Mouse (Mus musculus): Measurements from ENCODE around the gene Pkd1. TPM values are rescaled to one million over a fixed set of nuclear protein-coding genes. Genes with fewer than 3 reads are reported as not detected.

Pkd1 gene
- polyA plus RNA-seq, 1 experiment, result 31.6 TPM

GRCm38 (mm10) chr17:24638840-24639239, 89.2 kb downstream of the Pkd1 start:
- no peak overlapping the region for H3K27ac ChIP-seq (ENCODE audit: control insufficient read depth, insufficient read depth, low read depth, low read length)
- no peaks in the 10 kb centered on the region for H3K36me3 ChIP-seq (ENCODE audit: control insufficient read depth, insufficient read depth, low read length)
- TF ChIP-seq POLR2A (IDR thresholded peaks at IDR 0.05; ENCODE audit: control insufficient read depth, low read depth, low read length) (no peak), CTCF (IDR thresholded peaks at IDR 0.05; ENCODE audit: control insufficient read depth, insufficient read depth, insufficient replicate concordance, low read depth, low read length) (no peak)
- peaks cover 7% of the 10 kb centered on the region for H3K4me1 ChIP-seq (ENCODE audit: control insufficient read depth, insufficient read depth, low read length)
- H3K4me3 ChIP-seq (ENCODE audit: control insufficient read depth, low read depth, low read length), result no peak overlapping the region
- H3K27me3 ChIP-seq (ENCODE audit: control insufficient read depth, insufficient read depth, low read length), result no peaks in the 10 kb centered on the region

GRCm38 (mm10) chr17:24639571-24639988, 89.9 kb downstream of the Pkd1 start:
- TF ChIP-seq POLR2A (IDR thresholded peaks at IDR 0.05; ENCODE audit: control insufficient read depth, low read depth, low read length) (no peak), CTCF (IDR thresholded peaks at IDR 0.05; ENCODE audit: control insufficient read depth, insufficient read depth, insufficient replicate concordance, low read depth, low read length) (no peak)
- Histone ChIP-seq H3K36me3 (ENCODE audit: control insufficient read depth, insufficient read depth, low read length) (no peaks in the 10 kb centered on the region), H3K27me3 (ENCODE audit: control insufficient read depth, insufficient read depth, low read length) (no peaks in the 10 kb centered on the region), H3K27ac (ENCODE audit: control insufficient read depth, insufficient read depth, low read depth, low read length) (no peak overlapping the region), H3K4me1 (ENCODE audit: control insufficient read depth, insufficient read depth, low read length) (peaks cover 9% of the 10 kb centered on the region), H3K4me3 (ENCODE audit: control insufficient read depth, low read depth, low read length) (no peak overlapping the region)

GRCm38 (mm10) chr17:24640119-24640518, 90.5 kb downstream of the Pkd1 start:
- Histone ChIP-seq H3K4me3 (ENCODE audit: control insufficient read depth, low read depth, low read length) (no peak overlapping the region), H3K27me3 (ENCODE audit: control insufficient read depth, insufficient read depth, low read length) (no peaks in the 10 kb centered on the region), H3K4me1 (ENCODE audit: control insufficient read depth, insufficient read depth, low read length) (peaks cover 10% of the 10 kb centered on the region), H3K27ac (ENCODE audit: control insufficient read depth, insufficient read depth, low read depth, low read length) (no peak overlapping the region), H3K36me3 (ENCODE audit: control insufficient read depth, insufficient read depth, low read length) (no peaks in the 10 kb centered on the region)
- TF ChIP-seq POLR2A (IDR thresholded peaks at IDR 0.05; ENCODE audit: control insufficient read depth, low read depth, low read length), result no peak
- TF ChIP-seq CTCF (IDR thresholded peaks at IDR 0.05; ENCODE audit: control insufficient read depth, insufficient read depth, insufficient replicate concordance, low read depth, low read length), result no peak

DNA sequence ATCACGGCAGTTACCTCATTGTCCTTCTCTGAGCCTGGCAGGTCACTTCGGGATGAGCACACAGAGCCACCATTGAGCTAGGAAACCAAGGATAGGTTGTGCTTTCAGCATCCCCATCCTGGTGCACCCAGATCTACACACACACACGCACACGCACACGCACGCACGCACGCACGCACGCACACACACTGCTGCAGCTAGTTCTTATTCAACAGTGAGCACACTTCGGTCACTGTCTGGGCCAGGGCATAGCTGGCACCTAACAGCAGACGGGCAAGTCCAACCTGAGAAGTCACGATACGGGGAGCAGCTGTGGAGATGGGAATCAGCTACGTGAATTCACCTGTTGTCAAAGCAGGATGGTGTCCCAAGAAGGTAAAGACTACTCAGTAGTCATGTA, 90.9 kb downstream of the Pkd1 start:
- Histone ChIP-seq H3K27me3 (ENCODE audit: control insufficient read depth, insufficient read depth, low read length) (no peaks in the 10 kb centered on the region), H3K36me3 (ENCODE audit: control insufficient read depth, insufficient read depth, low read length) (no peaks in the 10 kb centered on the region), H3K4me3 (ENCODE audit: control insufficient read depth, low read depth, low read length) (no peak overlapping the region), H3K27ac (ENCODE audit: control insufficient read depth, insufficient read depth, low read depth, low read length) (no peak overlapping the region), H3K4me1 (ENCODE audit: control insufficient read depth, insufficient read depth, low read length) (peaks cover 15% of the 10 kb centered on the region)
- no peak for TF ChIP-seq POLR2A (IDR thresholded peaks at IDR 0.05; ENCODE audit: control insufficient read depth, low read depth, low read length)
- no peak for TF ChIP-seq CTCF (IDR thresholded peaks at IDR 0.05; ENCODE audit: control insufficient read depth, insufficient read depth, insufficient replicate concordance, low read depth, low read length)

- H3K4me1 ChIP-seq (ENCODE audit: control insufficient read depth, insufficient read depth, low read length), result peaks cover 15% of the 10 kb centered on the region
- no peaks in the 10 kb centered on the region for H3K36me3 ChIP-seq (ENCODE audit: control insufficient read depth, insufficient read depth, low read length)
- TF ChIP-seq CTCF (IDR thresholded peaks at IDR 0.05; ENCODE audit: control insufficient read depth, insufficient read depth, insufficient replicate concordance, low read depth, low read length) (no peak), POLR2A (IDR thresholded peaks at IDR 0.05; ENCODE audit: control insufficient read depth, low read depth, low read length) (no peak)
- no peak overlapping the region for H3K4me3 ChIP-seq (ENCODE audit: control insufficient read depth, low read depth, low read length)
- no peak overlapping the region for H3K27ac ChIP-seq (ENCODE audit: control insufficient read depth, insufficient read depth, low read depth, low read length)
- H3K27me3 ChIP-seq (ENCODE audit: control insufficient read depth, insufficient read depth, low read length), result no peaks in the 10 kb centered on the region
Measured at GRCm38 (mm10) chr17:24641944-24642343, 92.3 kb downstream of the Pkd1 start.

DNA sequence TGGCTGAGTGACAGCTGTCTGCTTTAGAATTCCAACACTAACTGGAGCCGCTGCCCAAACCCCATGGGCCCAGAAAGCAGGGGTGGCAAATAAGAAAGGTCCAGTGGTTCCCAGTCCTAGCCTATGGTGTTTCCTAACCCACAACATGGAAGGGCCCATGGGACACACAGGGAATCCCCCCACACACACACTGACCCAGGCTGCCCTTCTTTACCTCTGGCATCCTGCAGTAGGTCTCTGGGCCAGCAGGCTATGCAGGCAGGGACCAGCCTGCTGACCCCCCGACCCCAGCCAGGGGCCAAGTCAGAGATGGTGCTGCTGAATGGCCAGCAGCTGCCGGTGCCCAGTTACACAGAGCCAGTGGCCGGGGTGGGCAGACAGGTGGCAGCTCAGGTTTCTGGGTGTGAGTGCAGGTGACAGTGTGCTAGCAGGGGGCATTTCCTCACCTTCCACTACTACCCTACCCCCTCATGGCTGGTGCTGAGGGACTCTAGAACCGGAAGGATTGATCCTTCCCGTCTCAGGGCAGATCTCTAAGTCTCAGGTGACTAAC, 93.2 kb downstream of the Pkd1 start:
- peaks cover 15% of the 10 kb centered on the region for H3K4me1 ChIP-seq (ENCODE audit: control insufficient read depth, insufficient read depth, low read length)
- TF ChIP-seq POLR2A (IDR thresholded peaks at IDR 0.05; ENCODE audit: control insufficient read depth, low read depth, low read length) (no peak), CTCF (IDR thresholded peaks at IDR 0.05; ENCODE audit: control insufficient read depth, insufficient read depth, insufficient replicate concordance, low read depth, low read length) (no peak)
- H3K4me3 ChIP-seq (ENCODE audit: control insufficient read depth, low read depth, low read length), result no peak overlapping the region
- no peaks in the 10 kb centered on the region for H3K36me3 ChIP-seq (ENCODE audit: control insufficient read depth, insufficient read depth, low read length)
- no peak overlapping the region for H3K27ac ChIP-seq (ENCODE audit: control insufficient read depth, insufficient read depth, low read depth, low read length)
- H3K27me3 ChIP-seq (ENCODE audit: control insufficient read depth, insufficient read depth, low read length), result no peaks in the 10 kb centered on the region

GRCm38 (mm10) chr17:24644030-24644715, 94.5 kb downstream of the Pkd1 start:
- no peak for TF ChIP-seq CTCF (IDR thresholded peaks at IDR 0.05; ENCODE audit: control insufficient read depth, insufficient read depth, insufficient replicate concordance, low read depth, low read length)
- no peak for TF ChIP-seq POLR2A (IDR thresholded peaks at IDR 0.05; ENCODE audit: control insufficient read depth, low read depth, low read length)
- no peak overlapping the region for H3K4me3 ChIP-seq (ENCODE audit: control insufficient read depth, low read depth, low read length)
- peaks cover 13% of the 10 kb centered on the region for H3K4me1 ChIP-seq (ENCODE audit: control insufficient read depth, insufficient read depth, low read length)
- H3K27ac ChIP-seq (ENCODE audit: control insufficient read depth, insufficient read depth, low read depth, low read length), result no peak overlapping the region
- no peaks in the 10 kb centered on the region for H3K27me3 ChIP-seq (ENCODE audit: control insufficient read depth, insufficient read depth, low read length)
- H3K36me3 ChIP-seq (ENCODE audit: control insufficient read depth, insufficient read depth, low read length), result no peaks in the 10 kb centered on the region

All from testis, adult 2 months (tissue).